Mouse (Mus musculus) c-Kit-positive CD71-positive TER-119-negative erythroid progenitor cells, embryonic 14.5 days (primary cell): ENCODE results near the gene Ryr2.

Experiments used
- DNase-seq: peaks from one replicate; pipeline ENCODE4 v3.0.0-alpha.2; 2013; ENCODE audit warnings: low read depth

Ryr2 gene

GRCm38 (mm10) chr13:11542546-11542945, 564.2 kb downstream of the Ryr2 start:
- no peak for DNase-seq

GRCm38 (mm10) chr13:11536851-11537250, 569.9 kb downstream of the Ryr2 start:
- DNase-seq = no peak

- DNase-seq = no peak
These were observed 570.9 kb downstream of the Ryr2 start for GRCm38 (mm10) chr13:11535874-11536273.

- no peak for DNase-seq
These were observed 573.5 kb downstream of the Ryr2 start for GRCm38 (mm10) chr13:11533265-11533664.

GRCm38 (mm10) chr13:11532014-11532890, 574.5 kb downstream of the Ryr2 start:
- no peak for DNase-seq

GRCm38 (mm10) chr13:11523612-11524011, 583.1 kb downstream of the Ryr2 start:
- no peak for DNase-seq

GRCm38 (mm10) chr13:11520765-11521164, 586.0 kb downstream of the Ryr2 start:
- no peak for DNase-seq

GRCm38 (mm10) chr13:11511540-11512177, 595.1 kb downstream of the Ryr2 start:
- DNase-seq = no peak
